Mouse (Mus musculus) stomach, postnatal 0 days (tissue): ENCODE measurements at regions not wholly inside any gene's neighbourhood (a gene's known extent, or its start where the extent isn't known, plus 50 kb on each side); places are given as distances from the start of the nearest gene placed in this dataset.

Source experiments
- CTCF ChIP-seq: IDR thresholded peaks from 2 replicates; pipeline ENCODE4 v1.5.1; 2016; ENCODE audit warnings: antibody characterized with exemption, low read depth, mild to moderate bottlenecking, moderate library complexity
- EP300 ChIP-seq: optimal IDR thresholded peaks from 2 replicates; pipeline ENCODE3; 2016; ENCODE audit warnings: antibody characterized with exemption

GRCm38 (mm10) chr7:136780708-136781107, 113.7 kb upstream of the Mgmt start:
- TF ChIP-seq CTCF = no peak
- no peak for TF ChIP-seq EP300
